Mouse (Mus musculus): ENCODE data around the gene Klhl21.

Gene Klhl21

GRCm38 (mm10) chr4:152008622-152009075, at the start of gene Klhl21:
Gene Klhl21, plus strand, starts transcription at chr4:152008803.
- DNase-seq (ENCODE audit: low spot score in 2 of 2): peak; percentile 92 to 93

GRCm38 (mm10) chr4:151959849-151960512, 48.6 kb upstream of the Klhl21 start:
- no peak for DNase-seq (ENCODE audit: low spot score in 2 of 2)

- peak; percentile 57 to 74 for DNase-seq (ENCODE audit: low spot score in 2 of 2)
Measured at GRCm38 (mm10) chr4:151960513-151960854, 48.1 kb upstream of the Klhl21 start.

- peak; percentile 77 to 82 for DNase-seq (ENCODE audit: low spot score in 2 of 2)
Measured at GRCm38 (mm10) chr4:151962817-151963216, 45.8 kb upstream of the Klhl21 start.

GRCm38 (mm10) chr4:151968204-151968921, 40.2 kb upstream of the Klhl21 start:
- no peak for DNase-seq (ENCODE audit: low spot score in 2 of 2)

GRCm38 (mm10) chr4:151972221-151972967, 36.2 kb upstream of the Klhl21 start:
- DNase-seq (ENCODE audit: low spot score in 2 of 2): no peak

- DNase-seq (ENCODE audit: low spot score in 2 of 2): peak in 1 of 2 experiments; percentile 42
Measured at GRCm38 (mm10) chr4:151975441-151975840, 33.2 kb upstream of the Klhl21 start.

- DNase-seq (ENCODE audit: low spot score in 2 of 2): peak; percentile 77 to 83
Measured at GRCm38 (mm10) chr4:151977748-151978147, 30.9 kb upstream of the Klhl21 start.

GRCm38 (mm10) chr4:151980699-151981098, 27.9 kb upstream of the Klhl21 start:
- no peak for DNase-seq (ENCODE audit: low spot score in 2 of 2)

- DNase-seq (ENCODE audit: low spot score in 2 of 2): peak; percentile 56 to 65
Measured at GRCm38 (mm10) chr4:151981363-151981762, 27.2 kb upstream of the Klhl21 start.

GRCm38 (mm10) chr4:151983043-151983442, 25.6 kb upstream of the Klhl21 start:
- DNase-seq (ENCODE audit: low spot score in 2 of 2): no peak

GRCm38 (mm10) chr4:151983560-151983959, 25.0 kb upstream of the Klhl21 start:
- no peak for DNase-seq (ENCODE audit: low spot score in 2 of 2)

GRCm38 (mm10) chr4:151985886-151986285, 22.7 kb upstream of the Klhl21 start:
- no peak for DNase-seq (ENCODE audit: low spot score in 2 of 2)

- no peak for DNase-seq (ENCODE audit: low spot score in 2 of 2)
Measured at GRCm38 (mm10) chr4:151986650-151987049, 22.0 kb upstream of the Klhl21 start.

GRCm38 (mm10) chr4:151988014-151988341, 20.6 kb upstream of the Klhl21 start:
- no peak for DNase-seq (ENCODE audit: low spot score in 2 of 2)

- DNase-seq (ENCODE audit: low spot score in 2 of 2): peak; percentile 80
Measured at GRCm38 (mm10) chr4:151988342-151989109, 20.1 kb upstream of the Klhl21 start, which contains the start of gene Thap3. Gene Thap3, minus strand, starts transcription at chr4:151988997.

- no peak for DNase-seq (ENCODE audit: low spot score in 2 of 2)
Measured at GRCm38 (mm10) chr4:151989110-151989488, 19.5 kb upstream of the Klhl21 start.

GRCm38 (mm10) chr4:151992091-151992490, 16.5 kb upstream of the Klhl21 start:
- no peak for DNase-seq (ENCODE audit: low spot score in 2 of 2)

GRCm38 (mm10) chr4:151993035-151993434, 15.6 kb upstream of the Klhl21 start:
- no peak for DNase-seq (ENCODE audit: low spot score in 2 of 2)

GRCm38 (mm10) chr4:151994228-151995171, 14.1 kb upstream of the Klhl21 start:
- no peak for DNase-seq (ENCODE audit: low spot score in 2 of 2)

All from spleen, postnatal 36 days (tissue).